Mouse (Mus musculus): ENCODE measurements around the gene Ankfn1. TPM values are rescaled to one million over a fixed set of nuclear protein-coding genes. Genes with fewer than 3 reads are reported as not detected.
A peak's percentile ranks its signal among the peaks of the same experiment; 100 is the strongest.

The Ankfn1 gene
- polyA plus RNA-seq, 1 experiment from 2014 or later = 0.23 TPM

DNA sequence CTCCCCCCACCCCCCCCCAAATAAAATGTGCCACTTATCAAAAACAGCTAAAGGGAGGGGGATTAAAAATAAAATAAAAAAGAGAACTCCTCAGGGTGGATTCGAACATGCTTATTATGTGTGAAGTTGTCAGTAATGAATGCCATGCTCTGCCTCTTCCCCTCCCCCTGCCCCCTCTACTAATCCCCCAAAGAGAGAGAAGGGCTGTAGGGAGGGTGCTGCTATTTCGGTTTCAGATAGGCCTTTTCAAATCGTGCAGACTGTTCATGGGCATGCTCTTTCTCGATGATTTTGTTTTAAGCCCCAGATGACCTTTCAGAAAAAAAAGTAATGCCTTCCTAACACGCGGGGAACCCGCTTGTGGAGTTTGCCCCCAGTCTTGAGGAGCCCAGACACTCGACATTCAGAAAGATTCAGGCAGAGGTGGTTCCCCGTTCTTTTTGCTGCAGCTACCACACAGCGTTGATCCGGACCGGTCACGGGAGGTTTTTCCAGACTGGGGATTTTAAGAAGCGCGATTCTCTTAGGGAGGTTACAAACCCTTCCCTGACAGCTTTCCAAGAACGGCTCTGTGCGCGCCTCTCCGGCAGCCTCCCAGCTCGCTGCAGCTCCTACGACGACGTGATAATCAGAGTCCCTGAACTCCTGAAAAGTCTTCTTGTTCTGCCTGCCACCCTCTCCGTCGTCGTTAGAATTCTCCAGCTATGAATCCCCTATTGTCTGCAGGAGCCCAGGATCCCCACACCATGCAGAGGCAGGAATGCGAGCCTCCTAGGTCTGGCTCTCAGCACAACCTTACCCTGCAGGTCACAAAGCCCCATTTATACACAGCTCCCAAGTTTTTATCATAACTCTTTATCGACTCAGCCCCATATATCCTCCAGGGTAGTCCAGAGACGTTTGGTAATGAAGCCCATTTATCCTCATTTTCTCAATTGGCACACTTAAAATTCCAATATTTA lies 232.3 kb downstream of the Ankfn1 start:
- H3K4me2 ChIP-seq = peak overlapping the region; percentile 68
- H3K9me3 ChIP-seq (replicated peaks; ENCODE audit: control insufficient read depth, low read length) = 0 out of 2 replicates have a peak, but pooled peaks cover 2% of the 10 kb centered on the region
- H3K9ac ChIP-seq (ENCODE audit: low read depth, low read length) = peak overlapping the region; percentile 67
- peak overlapping the region; percentile 32 for H3K4me3 ChIP-seq (ENCODE audit: low read depth, low read length)
- peaks cover 5% of the 10 kb centered on the region; the same call in 1 of the 2 replicates for H3K4me1 ChIP-seq (ENCODE audit: control insufficient read depth, insufficient read depth, low read length)
- no peak for ATAC-seq (replicated peaks; ENCODE audit: insufficient number of reproducible peaks, low FRiP score, low TSS enrichment)
- 4% methylated on average over 29 of the region's 29 CpGs for WGBS (ENCODE audit: insufficient replicate concordance)
- 0 out of 2 replicates have a peak, but pooled peaks cover 2% of the 10 kb centered on the region for H3K36me3 ChIP-seq (ENCODE audit: control insufficient read depth, insufficient read depth, low read length)
- peak overlapping the region; percentile 17; the same call in 1 of the 2 replicates for H3K27ac ChIP-seq (ENCODE audit: low read depth, low read length)
- H3K27me3 ChIP-seq (ENCODE audit: control insufficient read depth, insufficient read depth, low read length) = no peaks in the 10 kb centered on the region

DNA sequence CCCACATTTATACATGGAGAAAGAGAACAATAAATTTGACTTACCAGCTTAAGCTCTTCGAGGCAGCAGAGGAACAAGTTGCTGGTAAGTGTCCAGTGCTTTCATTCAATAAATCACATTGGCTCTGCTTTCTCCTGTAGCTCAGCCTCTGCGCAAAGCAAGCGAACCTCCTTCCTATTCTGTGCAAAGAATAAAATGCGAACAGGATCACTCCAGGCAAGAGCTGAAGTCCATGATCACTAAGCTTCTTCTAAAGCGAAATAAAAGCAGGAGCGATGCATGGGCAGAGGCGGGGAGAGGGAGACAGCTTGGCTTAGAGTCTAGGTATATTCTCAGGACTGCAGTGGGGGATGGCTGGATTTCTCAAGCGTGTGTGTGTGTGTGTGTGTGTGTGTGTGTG lies 239.1 kb downstream of the Ankfn1 start:
- Histone ChIP-seq H3K9ac (ENCODE audit: low read depth, low read length) (no peak overlapping the region), H3K9me3 (replicated peaks; ENCODE audit: control insufficient read depth, low read length) (0 out of 2 replicates have a peak, but pooled peaks cover 2% of the 10 kb centered on the region), H3K4me1 (ENCODE audit: control insufficient read depth, insufficient read depth, low read length) (no peaks in the 10 kb centered on the region), H3K36me3 (ENCODE audit: control insufficient read depth, insufficient read depth, low read length) (0 out of 2 replicates have a peak, but pooled peaks cover 2% of the 10 kb centered on the region), H3K4me3 (ENCODE audit: low read depth, low read length) (no peak overlapping the region), H3K27ac (ENCODE audit: low read depth, low read length) (no peak overlapping the region), H3K27me3 (ENCODE audit: control insufficient read depth, insufficient read depth, low read length) (no peaks in the 10 kb centered on the region; the same call in 1 of the 2 replicates), H3K4me2 (no peak overlapping the region)
- no peak for ATAC-seq (replicated peaks; ENCODE audit: insufficient number of reproducible peaks, low FRiP score, low TSS enrichment)
- 81% methylated on average over 8 of the region's 8 CpGs for WGBS (ENCODE audit: insufficient replicate concordance)

DNA sequence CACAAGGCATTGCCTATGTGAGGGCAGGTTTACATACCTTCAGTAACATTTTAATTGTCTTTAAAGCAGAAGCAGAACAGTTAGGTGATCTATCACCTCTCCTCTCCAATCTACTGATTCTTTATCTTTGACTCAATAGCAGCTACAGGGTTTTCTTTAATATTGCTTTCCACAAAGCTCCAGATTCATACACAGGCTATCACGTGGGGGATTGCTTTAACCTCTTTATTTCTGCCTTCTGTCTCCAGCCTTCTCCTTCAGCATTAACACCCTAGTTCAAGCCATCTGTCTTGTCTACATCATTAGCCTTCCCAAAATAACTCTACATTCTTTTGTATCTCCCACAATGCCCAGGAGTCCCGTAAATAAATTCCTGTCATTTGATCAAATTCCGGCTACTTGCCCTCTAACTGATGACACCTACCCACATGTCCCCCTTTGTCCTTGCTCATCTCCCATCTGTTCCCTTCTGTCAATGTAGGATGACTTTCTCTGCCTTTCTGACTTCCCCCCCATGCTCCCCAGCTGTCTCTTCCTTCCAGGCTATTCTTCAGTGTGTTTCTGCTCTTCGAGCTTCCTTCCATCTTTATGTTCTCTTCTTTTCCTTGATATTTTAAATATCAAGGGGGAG lies 249.5 kb downstream of the Ankfn1 start:
- H3K36me3 ChIP-seq (ENCODE audit: control insufficient read depth, insufficient read depth, low read length) = no peaks in the 10 kb centered on the region
- H3K27ac ChIP-seq (ENCODE audit: low read depth, low read length) = no peak overlapping the region
- no peak overlapping the region for H3K4me3 ChIP-seq (ENCODE audit: low read depth, low read length)
- H3K27me3 ChIP-seq (ENCODE audit: control insufficient read depth, insufficient read depth, low read length) = no peaks in the 10 kb centered on the region
- H3K4me1 ChIP-seq (ENCODE audit: control insufficient read depth, insufficient read depth, low read length) = no peaks in the 10 kb centered on the region
- no peak for ATAC-seq (replicated peaks; ENCODE audit: insufficient number of reproducible peaks, low FRiP score, low TSS enrichment)
- no peaks in the 10 kb centered on the region for H3K9me3 ChIP-seq (replicated peaks; ENCODE audit: control insufficient read depth, low read length)
- H3K9ac ChIP-seq (ENCODE audit: low read depth, low read length) = no peak overlapping the region
- H3K4me2 ChIP-seq = no peak overlapping the region
- WGBS (ENCODE audit: insufficient replicate concordance) = 63% methylated on average over 4 of the region's 4 CpGs

DNA sequence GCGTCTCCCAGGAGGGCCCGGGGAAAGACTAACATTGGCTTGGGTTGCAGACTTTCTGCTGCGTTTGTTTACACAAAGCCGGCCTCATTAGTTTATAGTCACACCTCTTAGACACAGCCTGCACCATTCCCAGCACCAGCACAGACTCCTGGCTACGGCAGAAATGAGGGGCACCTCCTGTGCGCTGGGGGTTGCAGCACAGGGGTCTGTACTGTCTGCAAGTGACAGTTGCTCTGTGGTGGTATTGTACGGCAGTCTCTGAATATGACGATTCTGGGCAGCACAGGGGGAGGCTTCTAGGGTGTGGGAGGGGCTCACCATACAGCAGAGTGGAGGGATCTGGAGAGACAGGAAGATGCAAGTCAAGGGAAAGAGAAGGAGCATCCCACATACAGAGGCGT lies 262.0 kb downstream of the Ankfn1 start:
- no peak for ATAC-seq (replicated peaks; ENCODE audit: insufficient number of reproducible peaks, low FRiP score, low TSS enrichment)
- Histone ChIP-seq H3K9ac (ENCODE audit: low read depth, low read length) (no peak overlapping the region), H3K4me2 (peak overlapping the region; percentile 45), H3K27me3 (ENCODE audit: control insufficient read depth, insufficient read depth, low read length) (no peaks in the 10 kb centered on the region), H3K27ac (ENCODE audit: low read depth, low read length) (no peak overlapping the region), H3K9me3 (replicated peaks; ENCODE audit: control insufficient read depth, low read length) (no peaks in the 10 kb centered on the region), H3K36me3 (ENCODE audit: control insufficient read depth, insufficient read depth, low read length) (no peaks in the 10 kb centered on the region), H3K4me1 (ENCODE audit: control insufficient read depth, insufficient read depth, low read length) (no peaks in the 10 kb centered on the region), H3K4me3 (ENCODE audit: low read depth, low read length) (no peak overlapping the region)
- WGBS (ENCODE audit: insufficient replicate concordance) = 26% methylated on average over 9 of the region's 9 CpGs

DNA sequence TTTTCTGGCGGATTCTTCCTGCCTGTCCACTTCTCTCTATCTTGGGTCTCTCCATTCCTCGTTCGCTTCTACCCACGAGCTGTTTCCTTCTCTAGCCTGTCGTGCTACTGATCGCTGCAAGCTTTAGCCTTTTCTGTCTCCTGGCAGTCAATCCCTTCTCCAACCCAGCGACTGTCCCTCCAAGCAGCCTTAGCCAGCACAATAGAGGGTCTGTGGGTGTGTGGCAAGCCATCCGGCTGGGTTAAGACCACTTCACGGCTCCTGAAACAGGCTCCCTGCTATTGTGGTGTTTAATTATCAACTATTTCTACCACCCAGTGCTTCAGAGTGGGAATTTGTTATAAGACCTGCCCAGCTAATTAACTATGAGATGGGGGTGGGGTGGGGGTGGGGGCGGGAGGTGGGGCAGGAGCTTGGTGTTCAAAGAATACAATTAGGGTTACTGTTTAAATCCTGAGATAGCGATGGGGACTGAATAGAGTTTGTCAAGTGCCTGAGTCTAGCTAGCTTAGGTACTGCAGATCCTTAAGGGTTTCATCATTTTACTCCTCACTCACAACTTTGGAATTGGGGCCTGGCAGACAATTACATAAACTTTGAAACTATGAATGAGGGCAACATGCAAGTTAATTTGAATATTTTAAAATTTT lies 268.7 kb downstream of the Ankfn1 start:
- H3K9ac ChIP-seq (ENCODE audit: low read depth, low read length) = no peak overlapping the region
- H3K36me3 ChIP-seq (ENCODE audit: control insufficient read depth, insufficient read depth, low read length) = no peaks in the 10 kb centered on the region
- H3K9me3 ChIP-seq (replicated peaks; ENCODE audit: control insufficient read depth, low read length) = no peaks in the 10 kb centered on the region
- H3K4me3 ChIP-seq (ENCODE audit: low read depth, low read length) = no peak overlapping the region
- peaks cover 8% of the 10 kb centered on the region for H3K4me1 ChIP-seq (ENCODE audit: control insufficient read depth, insufficient read depth, low read length)
- no peaks in the 10 kb centered on the region for H3K27me3 ChIP-seq (ENCODE audit: control insufficient read depth, insufficient read depth, low read length)
- no peak for ATAC-seq (replicated peaks; ENCODE audit: insufficient number of reproducible peaks, low FRiP score, low TSS enrichment)
- H3K27ac ChIP-seq (ENCODE audit: low read depth, low read length) = no peak overlapping the region
- H3K4me2 ChIP-seq = peak overlapping the region; percentile 43
- WGBS (ENCODE audit: insufficient replicate concordance) = 15% methylated on average over 11 of the region's 11 CpGs

DNA sequence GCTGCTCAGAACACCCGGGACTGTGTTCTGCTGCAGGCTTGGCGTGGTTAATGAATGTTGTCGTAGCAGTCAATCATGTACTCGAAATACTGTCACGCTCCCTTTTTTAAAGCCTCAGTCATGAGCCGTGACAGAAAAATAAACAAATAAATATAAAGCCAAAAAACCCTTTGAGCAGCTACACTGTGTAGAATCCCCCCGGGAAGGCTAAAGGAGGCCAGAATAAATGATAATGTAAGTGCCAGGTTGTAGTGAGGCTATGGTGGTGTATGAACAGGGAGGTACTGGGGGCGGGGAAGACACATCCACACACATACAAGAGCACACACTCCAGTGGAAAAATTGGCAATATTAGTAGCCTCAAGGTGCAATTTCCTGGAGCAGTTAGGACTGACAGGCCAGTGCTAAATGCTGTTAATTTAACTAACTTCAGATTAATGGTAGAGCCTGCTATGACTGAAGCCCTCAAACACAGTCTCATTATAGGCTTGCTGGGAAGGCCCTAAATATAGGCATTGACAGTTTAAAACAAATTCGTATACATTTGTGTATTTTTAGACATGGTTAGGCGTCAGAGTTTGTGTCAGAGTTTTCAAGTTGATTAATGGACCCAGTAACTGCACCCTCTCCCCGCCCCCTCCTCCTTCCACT lies 270.7 kb downstream of the Ankfn1 start:
- Histone ChIP-seq H3K27ac (ENCODE audit: low read depth, low read length) (no peak overlapping the region), H3K4me2 (no peak overlapping the region), H3K4me1 (ENCODE audit: control insufficient read depth, insufficient read depth, low read length) (peaks cover 8% of the 10 kb centered on the region), H3K9me3 (replicated peaks; ENCODE audit: control insufficient read depth, low read length) (no peaks in the 10 kb centered on the region), H3K4me3 (ENCODE audit: low read depth, low read length) (no peak overlapping the region), H3K9ac (ENCODE audit: low read depth, low read length) (no peak overlapping the region), H3K36me3 (ENCODE audit: control insufficient read depth, insufficient read depth, low read length) (no peaks in the 10 kb centered on the region), H3K27me3 (ENCODE audit: control insufficient read depth, insufficient read depth, low read length) (no peaks in the 10 kb centered on the region)
- no peak for ATAC-seq (replicated peaks; ENCODE audit: insufficient number of reproducible peaks, low FRiP score, low TSS enrichment)
- 65% methylated on average over 11 of the region's 11 CpGs for WGBS (ENCODE audit: insufficient replicate concordance)

DNA sequence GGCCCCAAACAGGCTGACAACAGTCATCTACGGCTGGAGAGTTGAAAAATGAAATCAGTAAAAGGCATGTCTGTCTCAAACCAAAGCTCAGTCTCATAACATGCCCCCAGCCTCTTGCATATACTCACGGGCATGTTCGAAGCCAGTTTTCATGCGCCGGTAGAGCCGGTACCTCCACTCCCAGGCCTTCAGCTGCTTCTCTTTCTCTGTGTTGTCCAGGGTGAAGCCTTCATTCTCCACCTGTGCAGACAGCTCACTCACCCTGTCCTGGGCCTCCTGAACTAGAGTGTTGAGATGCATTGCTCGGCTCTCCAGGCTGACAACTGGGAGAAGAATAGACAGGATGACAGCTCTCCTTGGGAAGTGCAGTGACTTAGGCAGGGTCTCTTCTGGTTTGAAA lies 272.4 kb downstream of the Ankfn1 start:
- no peak overlapping the region for H3K9ac ChIP-seq (ENCODE audit: low read depth, low read length)
- no peak overlapping the region for H3K27ac ChIP-seq (ENCODE audit: low read depth, low read length)
- H3K9me3 ChIP-seq (replicated peaks; ENCODE audit: control insufficient read depth, low read length) = no peaks in the 10 kb centered on the region
- H3K36me3 ChIP-seq (ENCODE audit: control insufficient read depth, insufficient read depth, low read length) = no peaks in the 10 kb centered on the region
- no peak overlapping the region for H3K4me2 ChIP-seq
- peaks cover 8% of the 10 kb centered on the region for H3K4me1 ChIP-seq (ENCODE audit: control insufficient read depth, insufficient read depth, low read length)
- no peaks in the 10 kb centered on the region for H3K27me3 ChIP-seq (ENCODE audit: control insufficient read depth, insufficient read depth, low read length)
- no peak overlapping the region for H3K4me3 ChIP-seq (ENCODE audit: low read depth, low read length)
- no peak for ATAC-seq (replicated peaks; ENCODE audit: insufficient number of reproducible peaks, low FRiP score, low TSS enrichment)
- WGBS (ENCODE audit: insufficient replicate concordance) = 74% methylated on average over 7 of the region's 7 CpGs

DNA sequence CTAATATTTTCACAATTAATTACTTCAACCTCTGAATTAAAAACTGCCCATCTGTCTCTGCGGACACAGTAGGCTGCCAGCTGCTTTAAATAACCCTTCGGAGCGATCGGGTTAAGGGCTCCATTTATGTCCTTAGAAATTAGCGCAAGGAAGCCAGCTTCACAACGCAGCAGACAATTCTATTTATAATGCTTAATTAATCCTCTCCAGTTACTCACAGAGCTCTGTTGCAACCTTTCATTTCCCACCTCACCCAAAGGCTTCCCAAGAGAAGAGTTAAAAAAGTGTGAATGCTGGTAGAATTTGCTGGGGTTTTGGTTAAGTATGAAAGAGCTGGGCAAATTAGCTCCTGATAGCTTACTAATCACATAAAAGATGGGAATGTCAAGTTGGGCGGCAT lies 275.7 kb downstream of the Ankfn1 start:
- Histone ChIP-seq H3K36me3 (ENCODE audit: control insufficient read depth, insufficient read depth, low read length) (no peaks in the 10 kb centered on the region), H3K4me1 (ENCODE audit: control insufficient read depth, insufficient read depth, low read length) (no peaks in the 10 kb centered on the region), H3K4me3 (ENCODE audit: low read depth, low read length) (no peak overlapping the region), H3K4me2 (no peak overlapping the region), H3K27me3 (ENCODE audit: control insufficient read depth, insufficient read depth, low read length) (no peaks in the 10 kb centered on the region), H3K27ac (ENCODE audit: low read depth, low read length) (no peak overlapping the region), H3K9me3 (replicated peaks; ENCODE audit: control insufficient read depth, low read length) (no peaks in the 10 kb centered on the region), H3K9ac (ENCODE audit: low read depth, low read length) (no peak overlapping the region)
- ATAC-seq (replicated peaks; ENCODE audit: insufficient number of reproducible peaks, low FRiP score, low TSS enrichment) = no peak
- WGBS (ENCODE audit: insufficient replicate concordance) = 72% methylated on average over 7 of the region's 7 CpGs

All from heart, embryonic 11.5 days (tissue).